Mouse (Mus musculus) megakaryocyte, embryonic 14.5 days (primary cell): ENCODE measurements around the gene Hnrnpa0. TPM values are rescaled to one million over a fixed set of nuclear protein-coding genes. Genes with fewer than 3 reads are reported as not detected.
A peak's percentile ranks its signal among the peaks of the same experiment; 100 is the strongest.

Experiments used
- H3K27me3 ChIP-seq: replicated peaks from 2 replicates; pipeline ENCODE3; 2012; ENCODE audit warnings: inconsistent platforms
- H3K36me3 ChIP-seq: replicated peaks from 2 replicates; pipeline ENCODE3; 2012; ENCODE audit warnings: low read length, inconsistent platforms, mixed read lengths
- H3K4me1 ChIP-seq: 2 replicates; pipeline ENCODE4 v1.6.1; 2012; ENCODE audit warnings: inconsistent platforms
- H3K4me3 ChIP-seq: replicated peaks from 2 replicates; pipeline ENCODE3; 2012; ENCODE audit warnings: moderate library complexity, mild to moderate bottlenecking, inconsistent platforms
- H3K9me3 ChIP-seq: 2 replicates; pipeline ENCODE4 v1.6.1; 2012; ENCODE audit warnings: inconsistent platforms
- FLI1 ChIP-seq: IDR thresholded peaks from 2 replicates; pipeline ENCODE4 v1.6.1; 2012; ENCODE audit warnings: low read length, inconsistent platforms, mixed read lengths
- GATA1 ChIP-seq: IDR thresholded peaks from 3 replicates; pipeline ENCODE4 v1.6.1; 2012; ENCODE audit warnings: mixed read lengths, low read length, inconsistent platforms, borderline replicate concordance
- polyA plus RNA-seq: library from polyadenylated mRNA; stranded (reverse); fragments of >175 nt; gene quantifications from 2 replicates; pipeline ENCODE4 v1.2.3, GENCODE M21; 2012; ENCODE audit warnings: low replicate concordance; ENCODE audit not compliant: insufficient read depth

The Hnrnpa0 gene
- polyA plus RNA-seq, 1 experiment: 352 TPM

- Histone ChIP-seq H3K27me3 (peaks cover 75% of the 10 kb centered on the region), H3K9me3 (peaks cover 19% of the 10 kb centered on the region), H3K4me3 (peak within 1 kb of the TSS; percentile 87)
Measured at GRCm38 (mm10) chr13:58113061-58113900, 15.1 kb downstream of the Hnrnpa0 start, which contains the start of gene Klhl3. TSS of gene Klhl3 (minus strand) at chr13:58113592.

GRCm38 (mm10) chr13:58112601-58113041, 15.7 kb downstream of the Hnrnpa0 start:
- Histone ChIP-seq H3K27me3 (peaks cover 77% of the 10 kb centered on the region), H3K36me3 (no peaks in the 10 kb centered on the region), H3K4me1 (peaks cover 45% of the 10 kb centered on the region), H3K4me3 (peak overlapping the region; percentile 87), H3K9me3 (peaks cover 19% of the 10 kb centered on the region)
- TF ChIP-seq GATA1: no peak
- TF ChIP-seq FLI1: no peak

More at GRCm38 (mm10) chr13:58113061-58113900, 15.1 kb downstream of the Hnrnpa0 start, which contains the start of gene Klhl3:
- peaks cover 45% of the 10 kb centered on the region for H3K4me1 ChIP-seq
- no peak for TF ChIP-seq GATA1
- no peaks in the 10 kb centered on the region for H3K36me3 ChIP-seq

- TF ChIP-seq GATA1 (no peak), FLI1 (no peak)
- no peak overlapping the region for H3K4me3 ChIP-seq
- H3K9me3 ChIP-seq: peaks cover 19% of the 10 kb centered on the region
- peaks cover 41% of the 10 kb centered on the region for H3K4me1 ChIP-seq
- peaks cover 76% of the 10 kb centered on the region for H3K27me3 ChIP-seq
- no peaks in the 10 kb centered on the region for H3K36me3 ChIP-seq
Measured at GRCm38 (mm10) chr13:58112191-58112590, 16.2 kb downstream of the Hnrnpa0 start.

GRCm38 (mm10) chr13:58111306-58111705, 17.1 kb downstream of the Hnrnpa0 start:
- Histone ChIP-seq H3K4me3 (no peak overlapping the region), H3K4me1 (peaks cover 35% of the 10 kb centered on the region), H3K36me3 (no peaks in the 10 kb centered on the region), H3K27me3 (peaks cover 73% of the 10 kb centered on the region), H3K9me3 (peaks cover 23% of the 10 kb centered on the region)
- no peak for TF ChIP-seq GATA1
- no peak for TF ChIP-seq FLI1

- TF ChIP-seq FLI1: no peak
- no peak for TF ChIP-seq GATA1
- H3K4me1 ChIP-seq: 0 out of 2 replicates have a peak, but pooled peaks cover 2% of the 10 kb centered on the region
- no peak overlapping the region for H3K4me3 ChIP-seq
- no peaks in the 10 kb centered on the region for H3K36me3 ChIP-seq
- H3K27me3 ChIP-seq: peaks cover 11% of the 10 kb centered on the region
- H3K9me3 ChIP-seq: 0 out of 2 replicates have a peak, but pooled peaks cover 4% of the 10 kb centered on the region
Measured at GRCm38 (mm10) chr13:58090643-58091042, 37.7 kb downstream of the Hnrnpa0 start.

- no peak for TF ChIP-seq GATA1
- no peak for TF ChIP-seq FLI1
- Histone ChIP-seq H3K4me3 (no peak overlapping the region), H3K36me3 (no peaks in the 10 kb centered on the region), H3K9me3 (no peaks in the 10 kb centered on the region), H3K27me3 (peaks cover 15% of the 10 kb centered on the region), H3K4me1 (no peaks in the 10 kb centered on the region)
Measured at GRCm38 (mm10) chr13:58084396-58084795, 44.0 kb downstream of the Hnrnpa0 start.

GRCm38 (mm10) chr13:58083521-58083920, 44.8 kb downstream of the Hnrnpa0 start:
- Histone ChIP-seq H3K4me1 (no peaks in the 10 kb centered on the region), H3K4me3 (no peak overlapping the region), H3K9me3 (no peaks in the 10 kb centered on the region), H3K36me3 (no peaks in the 10 kb centered on the region), H3K27me3 (peaks cover 17% of the 10 kb centered on the region)
- TF ChIP-seq FLI1: no peak
- no peak for TF ChIP-seq GATA1

GRCm38 (mm10) chr13:58083048-58083447, 45.3 kb downstream of the Hnrnpa0 start:
- peaks cover 17% of the 10 kb centered on the region for H3K27me3 ChIP-seq
- no peaks in the 10 kb centered on the region for H3K36me3 ChIP-seq
- no peaks in the 10 kb centered on the region for H3K4me1 ChIP-seq
- H3K4me3 ChIP-seq: no peak overlapping the region
- no peaks in the 10 kb centered on the region for H3K9me3 ChIP-seq
- TF ChIP-seq FLI1 (no peak), GATA1 (no peak)

GRCm38 (mm10) chr13:58078361-58078760, 50.0 kb downstream of the Hnrnpa0 start:
- no peaks in the 10 kb centered on the region for H3K9me3 ChIP-seq
- H3K36me3 ChIP-seq: no peaks in the 10 kb centered on the region
- peaks cover 10% of the 10 kb centered on the region for H3K27me3 ChIP-seq
- no peak overlapping the region for H3K4me3 ChIP-seq
- H3K4me1 ChIP-seq: no peaks in the 10 kb centered on the region
- TF ChIP-seq GATA1: no peak
- TF ChIP-seq FLI1: no peak

Other genes starting within 250 kb of the Hnrnpa0 start
- not detected in 2 replicates for gene Spock1, start 220.2 kb downstream of the Hnrnpa0 start, polyA plus RNA-seq
- gene Klhl3, start 15.0 kb downstream of the Hnrnpa0 start, polyA plus RNA-seq: not detected in 2 replicates
- 3.4 and 15.6 TPM in 2 replicates for gene Idnk, start 29.1 kb upstream of the Hnrnpa0 start, polyA plus RNA-seq
- 33.9 and 40.9 TPM in 2 replicates for gene Ubqln1, start 87.1 kb upstream of the Hnrnpa0 start, polyA plus RNA-seq
- 0.86 TPM in 1 of 2 replicates, not detected in the other for gene Gkap1, start 147.1 kb upstream of the Hnrnpa0 start, polyA plus RNA-seq
- gene Kif27, start 230.6 kb upstream of the Hnrnpa0 start, polyA plus RNA-seq: not detected in 2 replicates